Mouse (Mus musculus): ENCODE results near the gene Atg16l2.

- TF ChIP-seq CTCF (IDR thresholded peaks at IDR 0.05; ENCODE audit: borderline replicate concordance, insufficient read depth, low read depth, low read length) = no peak
- no peak for TF ChIP-seq POLR2A (IDR thresholded peaks at IDR 0.05; ENCODE audit: borderline replicate concordance, insufficient read depth, low read length)
These were observed 11.7 kb downstream of the Atg16l2 start for GRCm38 (mm10) chr7:101290401-101290800.
